Mouse (Mus musculus) olfactory bulb, adult 2 months (tissue): ENCODE results near the gene Cby1. TPM values are rescaled to one million over a fixed set of nuclear protein-coding genes. Genes with fewer than 3 reads are reported as not detected.

Experiments used
- H3K27ac ChIP-seq: fragments of 200-500 bp; 2 replicates; pipeline ENCODE4 v1.5.1; 2012; ENCODE audit warnings: low read depth, low read length; ENCODE audit not compliant: insufficient read depth
- H3K4me1 ChIP-seq: fragments of 200-500 bp; 2 replicates; pipeline ENCODE4 v1.6.1; 2012; ENCODE audit warnings: low read length; ENCODE audit not compliant: control insufficient read depth, insufficient read depth
- H3K4me3 ChIP-seq: fragments of 200-500 bp; 2 replicates; pipeline ENCODE4 v1.5.1; 2012; ENCODE audit warnings: mild to moderate bottlenecking, low read depth, low read length, moderate library complexity; ENCODE audit not compliant: insufficient read depth
- CTCF ChIP-seq: fragments of 200-500 bp; IDR thresholded peaks from 2 replicates; pipeline ENCODE4 v1.5.1; 2012; ENCODE audit warnings: low read depth, mild to moderate bottlenecking, low read length, moderate library complexity; ENCODE audit not compliant: insufficient read depth
- POLR2A ChIP-seq: fragments of 200-500 bp; IDR thresholded peaks from 2 replicates; pipeline ENCODE4 v1.6.1; 2012; ENCODE audit warnings: mild to moderate bottlenecking, low read depth, low read length, moderate library complexity; ENCODE audit not compliant: insufficient read depth
- WGBS: fragments of 180-500 bp; shearing (Covaris S2); methylation state at CpG from one replicate; pipeline ENCODE4 v1.1.7; 2018; 5-methylcytosine and 5-hydroxymethylcytosine counted together
- polyA plus RNA-seq: library from polyadenylated mRNA; stranded (reverse); fragments of >200 nt; gene quantifications from 2 replicates; pipeline ENCODE4 v1.2.4, GENCODE M21; 2012; ENCODE audit warnings: low replicate concordance; ENCODE audit not compliant: missing spikeins, insufficient read depth, insufficient read length

The Cby1 gene
- polyA plus RNA-seq, 1 experiment = not detected

DNA sequence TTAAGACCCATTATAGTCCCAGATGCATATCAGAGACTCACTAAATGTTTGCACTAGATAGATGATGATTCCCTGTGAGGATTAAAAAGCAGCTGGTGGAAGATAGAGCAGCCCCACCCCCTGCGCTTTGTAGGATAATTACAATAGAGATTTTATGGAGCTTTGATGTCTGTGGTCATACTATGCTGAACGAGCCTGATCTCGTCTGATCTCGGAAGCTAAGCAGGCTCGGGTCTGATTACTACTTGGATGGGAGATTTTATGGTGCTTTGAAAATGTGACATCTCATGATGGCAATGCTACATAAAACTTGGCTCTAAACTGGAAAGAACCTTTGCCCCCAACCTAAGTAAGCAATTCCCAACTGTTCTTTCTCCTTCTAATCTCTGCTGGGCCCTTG lies 33.3 kb downstream of the Cby1 start:
- WGBS = 59% methylated on average over 5 of the region's 5 CpGs
- no peak overlapping the region for H3K27ac ChIP-seq
- no peak overlapping the region for H3K4me3 ChIP-seq
- H3K4me1 ChIP-seq = peaks cover 23% of the 10 kb centered on the region
- TF ChIP-seq POLR2A = no peak
- TF ChIP-seq CTCF = no peak

DNA sequence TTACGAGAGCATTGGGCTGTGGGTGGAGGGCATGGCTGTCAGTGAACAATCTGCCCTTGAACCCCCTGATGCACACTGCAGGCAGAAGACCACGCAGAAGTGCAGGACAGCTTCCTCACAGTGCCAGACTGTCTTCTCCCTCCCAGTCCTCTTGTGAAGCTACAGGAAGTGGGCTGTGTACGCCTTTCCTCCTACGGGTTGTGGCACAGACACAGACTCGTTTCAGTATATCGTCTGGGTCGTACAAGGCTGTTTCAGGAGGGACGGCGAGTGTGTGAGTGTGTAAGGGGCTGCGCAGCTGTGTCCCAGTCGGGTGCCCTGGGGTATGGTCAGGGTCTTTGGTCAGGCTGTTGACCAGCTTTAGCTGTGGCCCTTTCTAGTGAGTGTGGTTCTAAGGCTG lies 34.7 kb downstream of the Cby1 start:
- 56% methylated on average over 11 of the region's 11 CpGs for whole genome bisulfite sequencing
- peaks cover 30% of the 10 kb centered on the region for H3K4me1 ChIP-seq
- TF ChIP-seq CTCF (no peak), POLR2A (no peak)
- no peak overlapping the region for H3K27ac ChIP-seq
- H3K4me3 ChIP-seq = peak overlapping the region; percentile 6; the same call in 1 of the 2 replicates

DNA sequence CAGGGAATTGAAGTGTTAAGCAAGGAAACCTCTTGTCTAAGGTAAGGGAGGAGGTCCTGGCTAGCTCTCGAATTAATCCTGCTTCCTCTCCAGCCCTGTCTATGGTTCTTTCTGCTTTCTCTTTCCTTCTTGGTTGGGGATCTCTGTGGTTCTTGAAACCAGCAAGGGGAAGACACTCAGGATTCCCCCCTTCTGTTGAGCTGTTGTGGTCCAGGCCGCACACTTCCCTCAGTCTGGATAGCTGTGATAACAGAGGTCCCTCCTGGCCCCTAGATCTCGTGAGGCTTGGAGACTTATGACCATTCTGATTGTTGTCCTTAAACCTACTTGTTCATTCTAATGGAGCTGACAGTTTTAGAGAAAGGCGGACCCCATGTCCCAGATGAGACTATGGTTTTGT lies 35.5 kb downstream of the Cby1 start:
- TF ChIP-seq CTCF (no peak), POLR2A (no peak)
- H3K27ac ChIP-seq = no peak overlapping the region
- H3K4me1 ChIP-seq = peaks cover 30% of the 10 kb centered on the region
- WGBS = 93% methylated on average over 4 of the region's 4 CpGs
- H3K4me3 ChIP-seq = no peak overlapping the region

DNA sequence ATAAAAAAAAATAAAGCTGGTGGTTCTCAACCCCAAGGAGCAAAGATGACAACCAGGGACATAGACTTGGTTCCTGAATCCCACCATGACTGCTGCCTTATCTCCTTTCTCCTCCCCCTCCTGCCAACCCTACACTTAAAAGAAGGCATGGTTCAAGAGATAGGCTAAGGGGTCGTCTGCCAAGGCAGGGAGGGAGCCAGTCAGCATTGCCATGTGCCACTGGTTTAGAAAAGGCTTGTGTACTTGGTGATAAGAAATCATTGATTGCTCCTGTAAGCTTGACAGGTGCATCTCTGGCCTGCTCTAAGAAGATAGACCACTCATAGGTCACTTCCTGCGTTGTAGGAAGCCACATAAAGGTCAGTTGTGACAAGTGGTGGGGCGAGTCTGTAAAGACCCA lies 36.5 kb downstream of the Cby1 start:
- WGBS = 79% methylated on average over 3 of the region's 3 CpGs
- Histone ChIP-seq H3K4me3 (no peak overlapping the region), H3K27ac (no peak overlapping the region), H3K4me1 (peaks cover 30% of the 10 kb centered on the region)
- TF ChIP-seq POLR2A (no peak), CTCF (no peak)

DNA sequence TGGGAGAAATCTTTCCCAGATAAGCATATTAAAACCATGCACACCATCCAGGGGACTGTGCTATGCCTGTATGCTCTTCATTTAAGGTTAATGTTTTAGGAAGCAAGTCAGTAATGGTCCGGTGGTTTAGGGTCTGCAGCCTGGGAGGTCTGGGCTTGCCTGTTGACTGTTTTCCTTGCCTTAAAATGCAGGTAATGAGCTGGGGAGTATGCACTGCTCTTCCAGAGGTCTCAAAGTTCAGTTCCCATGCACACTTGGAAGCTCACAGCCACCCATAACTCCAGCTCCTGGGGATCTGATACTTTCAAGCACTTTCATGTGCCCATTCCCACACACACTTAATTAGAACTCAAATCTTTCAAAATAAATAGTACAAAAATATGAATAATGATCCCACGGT lies 37.5 kb downstream of the Cby1 start:
- Histone ChIP-seq H3K4me1 (peaks cover 27% of the 10 kb centered on the region), H3K27ac (no peak overlapping the region), H3K4me3 (no peak overlapping the region)
- 84% methylated on average over 2 of the region's 2 CpGs for WGBS
- TF ChIP-seq POLR2A (no peak), CTCF (no peak)

DNA sequence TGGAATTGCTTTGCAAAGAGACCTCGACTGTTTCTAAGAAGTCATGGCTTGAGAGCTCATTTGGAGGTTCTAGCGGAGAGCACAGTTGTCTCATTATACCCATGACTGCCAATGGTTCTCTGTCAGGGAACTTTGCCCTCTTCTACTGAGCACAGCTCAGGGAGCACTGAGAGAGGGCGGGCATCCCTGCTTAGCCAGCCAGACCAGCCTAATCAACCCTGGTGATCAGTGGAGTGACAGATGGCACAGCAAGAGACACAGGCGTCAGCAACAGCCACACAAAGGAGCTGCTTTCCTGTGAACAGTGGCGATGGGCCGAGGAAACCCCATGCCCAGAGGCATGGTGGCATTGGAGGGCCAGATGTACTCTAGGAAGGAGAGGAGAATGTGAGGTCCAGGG lies 38.0 kb downstream of the Cby1 start:
- peaks cover 26% of the 10 kb centered on the region for H3K4me1 ChIP-seq
- H3K27ac ChIP-seq = no peak overlapping the region
- no peak overlapping the region for H3K4me3 ChIP-seq
- WGBS = 54% methylated on average over 6 of the region's 6 CpGs
- TF ChIP-seq CTCF (no peak), POLR2A (no peak)

DNA sequence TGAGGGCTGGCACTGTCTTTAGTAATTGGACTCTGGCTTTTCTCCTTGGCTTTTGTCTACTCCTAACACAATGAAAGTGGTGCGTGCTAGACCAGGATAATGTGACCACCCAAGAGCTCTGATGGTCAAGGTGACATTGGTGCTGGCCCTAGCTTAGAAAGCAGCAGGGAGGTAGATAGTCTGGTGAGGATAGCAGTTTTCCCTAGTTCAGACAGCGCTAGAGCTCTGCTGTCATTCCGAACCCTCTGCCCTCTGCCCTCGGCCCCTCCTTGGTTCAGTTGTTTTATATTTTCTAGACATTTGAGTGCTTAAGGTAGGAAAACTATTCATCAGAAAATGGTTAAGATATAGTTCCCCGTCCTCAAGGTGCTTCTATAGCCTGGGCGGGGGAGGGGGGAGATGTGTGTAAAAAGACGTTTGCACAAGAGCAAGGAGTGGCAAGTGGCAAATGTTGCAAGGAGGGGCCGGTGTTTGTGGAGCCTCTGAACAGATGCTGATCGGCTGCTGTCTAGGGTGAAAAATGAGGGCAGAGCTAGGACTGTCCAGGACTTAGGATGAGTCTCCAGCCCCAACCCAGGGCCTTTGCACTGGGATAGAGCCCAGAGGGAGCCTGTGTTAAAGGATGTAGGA lies 38.7 kb downstream of the Cby1 start:
- Histone ChIP-seq H3K4me3 (no peak overlapping the region), H3K4me1 (peaks cover 26% of the 10 kb centered on the region), H3K27ac (no peak overlapping the region)
- WGBS = 75% methylated on average over 9 of the region's 9 CpGs
- no peak for TF ChIP-seq CTCF
- no peak for TF ChIP-seq POLR2A

DNA sequence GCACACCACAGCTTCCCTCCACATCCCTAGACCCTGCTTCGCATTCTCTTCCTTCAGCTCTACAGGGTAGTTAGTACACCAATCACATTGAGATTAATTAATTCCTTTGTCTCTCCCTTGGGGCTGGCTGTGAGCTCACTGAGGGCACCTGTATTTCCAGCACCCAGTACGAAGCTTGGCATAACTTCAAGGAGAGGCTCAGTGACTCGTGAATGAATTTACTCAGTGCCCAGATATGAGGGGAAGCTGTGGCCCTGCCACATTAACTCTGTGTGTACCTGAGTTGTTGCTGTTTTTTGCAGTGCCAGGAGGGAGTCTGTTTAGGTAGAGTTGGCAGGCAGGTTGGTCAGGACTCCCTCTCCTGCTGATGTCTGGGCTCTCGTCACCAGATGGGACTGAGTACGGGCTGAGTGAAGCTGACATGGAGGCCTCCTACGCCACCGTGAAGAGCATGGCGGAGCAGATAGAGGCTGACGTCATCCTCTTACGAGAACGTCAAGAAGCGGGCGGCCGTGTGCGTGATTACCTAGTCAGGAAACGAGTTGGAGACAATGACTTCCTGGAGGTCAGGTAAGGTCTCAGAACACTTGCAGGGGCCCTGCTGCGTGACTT lies 47.7 kb downstream of the Cby1 start:
- H3K4me3 ChIP-seq = no peak overlapping the region
- H3K27ac ChIP-seq = no peak overlapping the region
- H3K4me1 ChIP-seq = no peaks in the 10 kb centered on the region
- 76% methylated on average over 17 of the region's 17 CpGs for WGBS
- TF ChIP-seq POLR2A (no peak), CTCF (no peak)

DNA sequence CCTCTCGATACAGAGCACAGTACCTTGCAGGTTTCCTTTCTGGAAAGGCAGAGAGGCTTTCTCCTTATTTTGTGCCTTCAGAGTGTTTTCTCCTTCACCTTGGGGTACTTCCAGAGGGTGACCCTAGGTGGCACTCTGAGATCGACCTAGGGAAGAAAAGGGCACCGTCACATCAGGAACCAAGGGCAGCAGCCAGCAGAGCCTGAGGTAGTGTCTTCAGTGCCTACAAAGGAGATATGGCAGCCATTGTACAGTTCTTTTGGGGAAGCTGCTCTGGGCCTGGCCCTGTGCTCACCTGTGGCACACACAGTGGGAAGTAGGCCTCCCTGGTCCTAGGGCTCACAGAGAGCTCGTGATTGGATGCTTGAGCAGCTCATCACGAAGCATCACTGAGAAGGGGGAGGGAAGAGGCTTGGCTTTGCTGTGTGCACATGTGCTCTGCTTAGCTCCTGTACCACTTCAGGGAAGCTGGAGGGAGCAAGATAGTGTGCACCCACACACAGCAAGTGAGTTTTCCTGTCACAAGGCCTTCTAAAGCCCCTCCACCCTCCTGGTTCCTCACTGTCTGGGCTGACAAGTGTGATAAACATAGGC lies 49.3 kb downstream of the Cby1 start:
- WGBS = 81% methylated on average over 5 of the region's 5 CpGs
- Histone ChIP-seq H3K4me3 (no peak overlapping the region), H3K4me1 (no peaks in the 10 kb centered on the region), H3K27ac (no peak overlapping the region)
- TF ChIP-seq POLR2A (no peak), CTCF (no peak)
